Mouse (Mus musculus) embryonic fibroblast, embryonic 13.5 days (primary cell): ENCODE results near the gene Cdc27.

Experiments
- CTCF ChIP-seq: IDR thresholded peaks from 2 replicates; pipeline ENCODE4 v1.5.1; 2011; ENCODE audit warnings: mild to moderate bottlenecking, control low read depth, low read length, moderate library complexity, borderline replicate concordance; ENCODE audit not compliant: insufficient read depth
- POLR2A ChIP-seq: IDR thresholded peaks from 2 replicates; pipeline ENCODE4 v1.6.1; 2011; ENCODE audit warnings: low read depth, mild to moderate bottlenecking, control low read depth, low read length, moderate library complexity

DNA sequence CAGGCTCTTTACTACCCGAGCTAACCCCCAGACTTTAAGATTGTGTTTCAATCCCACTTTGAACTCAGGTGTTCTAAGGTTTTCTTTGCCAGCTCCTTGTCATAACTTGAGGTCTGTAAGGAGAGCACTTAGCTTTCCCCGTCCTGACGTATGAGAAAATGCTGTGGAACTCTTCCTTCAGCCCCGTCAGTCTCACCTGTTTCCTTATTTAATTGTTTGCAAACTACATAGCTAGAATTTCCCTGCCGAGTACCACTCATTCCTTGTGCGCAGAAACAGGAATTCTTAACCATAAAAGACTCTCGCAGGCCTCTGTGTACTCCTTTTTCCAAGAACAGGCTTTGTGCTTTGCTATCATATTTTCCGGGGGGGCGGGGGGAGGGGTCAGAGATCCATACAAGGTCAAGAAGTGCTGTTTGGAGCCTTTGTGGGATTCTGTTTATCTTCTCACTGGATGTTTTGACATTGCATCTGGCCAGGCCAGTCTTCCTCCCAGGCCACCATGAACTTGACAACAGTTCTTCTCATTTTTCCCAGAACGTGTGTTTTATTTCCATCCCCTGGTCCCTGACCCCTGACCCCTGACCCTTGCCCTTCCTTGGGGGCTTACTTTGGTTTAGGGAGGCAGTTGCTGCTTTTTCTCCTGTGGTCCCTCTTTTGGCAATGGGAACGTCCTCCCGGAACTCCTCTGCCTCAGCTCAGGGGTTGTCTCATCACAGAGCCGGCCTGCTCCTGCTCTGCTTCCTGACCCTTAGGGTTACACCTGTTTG, 41.8 kb upstream of the Cdc27 start:
- TF ChIP-seq CTCF: no peak
- no peak for TF ChIP-seq POLR2A
